Mouse (Mus musculus) CH12.LX (cell line): Measurements from ENCODE around the gene Pxmp4. TPM values are rescaled to one million over a fixed set of nuclear protein-coding genes. Genes with fewer than 3 reads are reported as not detected.

Experiments
- DNase-seq: peaks from one replicate; pipeline ENCODE4 v3.0.0-alpha.2; 2013; ENCODE audit errors: extremely low read depth
- H3K27ac ChIP-seq: 2 replicates; pipeline ENCODE4 v1.5.1; 2012; ENCODE audit warnings: low read depth, mild to moderate bottlenecking, control low read depth, moderate library complexity; ENCODE audit not compliant: insufficient read depth
- H3K27me3 ChIP-seq: replicated peaks from 2 replicates; pipeline ENCODE3; 2012; ENCODE audit warnings: inconsistent platforms
- H3K36me3 ChIP-seq, 2 experiments: replicated peaks in 1 of 2; 2 replicates each; pipeline versions ENCODE3 to v1.6.1; 2012; ENCODE audit warnings: inconsistent platforms in 1 of 2, low read length in 1 of 2, mild to moderate bottlenecking in 1 of 2, mixed read lengths in 1 of 2, moderate library complexity in 1 of 2; ENCODE audit not compliant: control insufficient read depth in 1 of 2, insufficient read depth in 1 of 2
- H3K4me1 ChIP-seq, 2 experiments: 2 replicates each; pipeline ENCODE4 v1.6.1; 2012; ENCODE audit warnings: inconsistent platforms in 1 of 2, moderate library complexity in 1 of 2; ENCODE audit not compliant: insufficient read depth in 2 of 2, control insufficient read depth in 1 of 2
- H3K4me2 ChIP-seq: 2 replicates; pipeline ENCODE4 v1.6.1; 2012; ENCODE audit warnings: low read depth, mild to moderate bottlenecking, control low read depth; ENCODE audit not compliant: poor library complexity, insufficient read depth, severe bottlenecking
- H3K4me3 ChIP-seq, 3 experiments: fragments of 150-350 bp in 1 of 3; sonication (generic) in 1 of 3; replicated peaks in 1 of 3; 2 replicates each; pipeline versions ENCODE3 to v1.5.1; 2011 to 2012; ENCODE audit warnings: low read depth in 2 of 3, low read length in 2 of 3, mild to moderate bottlenecking in 2 of 3, moderate library complexity in 2 of 3, control low read depth in 1 of 3, improper control_type of control experiment in 1 of 3, inconsistent platforms in 1 of 3, mixed read lengths in 1 of 3; ENCODE audit not compliant: poor library complexity in 1 of 3
- H3K79me2 ChIP-seq: replicated peaks from 2 replicates; pipeline ENCODE4 v1.6.1; 2012; ENCODE audit warnings: mild to moderate bottlenecking, moderate library complexity; ENCODE audit not compliant: control insufficient read depth, poor library complexity, insufficient read depth, severe bottlenecking; ENCODE audit errors: extremely low read depth
- H3K9ac ChIP-seq: 2 replicates; pipeline ENCODE4 v1.6.1; 2012; ENCODE audit warnings: low read depth, mild to moderate bottlenecking, control low read depth, moderate library complexity; ENCODE audit not compliant: insufficient read depth
- H3K9me3 ChIP-seq: replicated peaks from 2 replicates; pipeline ENCODE3; 2012; ENCODE audit warnings: low read length, inconsistent platforms, mixed read lengths
- BHLHE40 ChIP-seq: IDR thresholded peaks from 2 replicates; pipeline ENCODE4 v1.6.1; 2011; ENCODE audit warnings: mild to moderate bottlenecking, low read depth, low read length, improper control_type of control experiment
- CHD1 ChIP-seq: IDR thresholded peaks from 2 replicates; pipeline ENCODE4 v1.6.1; 2012; ENCODE audit warnings: low read depth, low read length, improper control_type of control experiment, inconsistent platforms
- CHD2 ChIP-seq: IDR thresholded peaks from 2 replicates; pipeline ENCODE4 v1.6.1; 2011; ENCODE audit warnings: low read length, improper control_type of control experiment
- CTCF ChIP-seq, 2 experiments: IDR thresholded peaks in 1 of 2; conservative IDR thresholded peaks in 1 of 2; 2 replicates each; pipeline ENCODE4 v1.5.1; 2011 to 2012; ENCODE audit warnings: low read depth in 2 of 2, low read length in 2 of 2, improper control_type of control experiment in 1 of 2, inconsistent platforms in 1 of 2, mild to moderate bottlenecking in 1 of 2, moderate library complexity in 1 of 2
- E2F4 ChIP-seq: IDR thresholded peaks from 2 replicates; pipeline ENCODE4 v1.6.1; 2011; ENCODE audit warnings: low read depth, low read length, improper control_type of control experiment; ENCODE audit not compliant: insufficient replicate concordance
- ELF1 ChIP-seq: IDR thresholded peaks from 2 replicates; pipeline ENCODE4 v1.6.1; 2014; ENCODE audit warnings: low read depth, mild to moderate bottlenecking, inconsistent platforms, low read length, improper control_type of control experiment
- EP300 ChIP-seq: IDR thresholded peaks from 2 replicates; pipeline ENCODE4 v1.6.1; 2011; ENCODE audit warnings: low read length, improper control_type of control experiment
- ETS1 ChIP-seq: conservative IDR thresholded peaks from 2 replicates; pipeline ENCODE4 v1.6.1; 2012; ENCODE audit warnings: low read depth, mild to moderate bottlenecking, inconsistent platforms, low read length, improper control_type of control experiment, moderate library complexity
- IRF4 ChIP-seq: IDR thresholded peaks from 2 replicates; pipeline ENCODE4 v1.6.1; 2014; ENCODE audit warnings: low read depth, mild to moderate bottlenecking, inconsistent platforms, low read length, improper control_type of control experiment
- JUN ChIP-seq: IDR thresholded peaks from 2 replicates; pipeline ENCODE4 v1.6.1; 2011; ENCODE audit warnings: low read depth, mild to moderate bottlenecking, low read length, improper control_type of control experiment, moderate library complexity; ENCODE audit not compliant: insufficient read depth
- JUND ChIP-seq: conservative IDR thresholded peaks from 2 replicates; pipeline ENCODE4 v1.6.1; 2011; ENCODE audit warnings: low read depth, low read length, improper control_type of control experiment
- MAX ChIP-seq: IDR thresholded peaks from 2 replicates; pipeline ENCODE4 v1.6.1; 2011; ENCODE audit warnings: low read length, improper control_type of control experiment
- MAZ ChIP-seq: IDR thresholded peaks from 2 replicates; pipeline ENCODE4 v1.6.1; 2012; ENCODE audit warnings: low read depth, mild to moderate bottlenecking, inconsistent platforms, low read length, improper control_type of control experiment, moderate library complexity
- MEF2A ChIP-seq: IDR thresholded peaks from 2 replicates; pipeline ENCODE4 v1.6.1; 2014; ENCODE audit warnings: low read depth, mild to moderate bottlenecking, inconsistent platforms, low read length, improper control_type of control experiment, borderline replicate concordance
- MYC ChIP-seq: IDR thresholded peaks from 2 replicates; pipeline ENCODE4 v1.6.1; 2011; ENCODE audit warnings: low read depth, mild to moderate bottlenecking, improper control_type of control experiment, low read length
- NRF1 ChIP-seq: IDR thresholded peaks from 2 replicates; pipeline ENCODE4 v1.6.1; 2014; ENCODE audit warnings: low read depth, mild to moderate bottlenecking, inconsistent platforms, low read length, improper control_type of control experiment, moderate library complexity
- POLR2A ChIP-seq: IDR thresholded peaks from 2 replicates; pipeline ENCODE4 v1.6.1; 2011; ENCODE audit warnings: low read depth, mild to moderate bottlenecking, improper control_type of control experiment, low read length
- POLR2AphosphoS2 ChIP-seq: IDR thresholded peaks from 2 replicates; pipeline ENCODE4 v1.6.1; 2011; ENCODE audit warnings: low read depth, low read length, improper control_type of control experiment
- RAD21 ChIP-seq: IDR thresholded peaks from 2 replicates; pipeline ENCODE4 v1.6.1; 2011; ENCODE audit warnings: low read depth, mild to moderate bottlenecking, low read length, improper control_type of control experiment, moderate library complexity
- SMC3 ChIP-seq: IDR thresholded peaks from 2 replicates; pipeline ENCODE4 v1.6.1; 2011; ENCODE audit warnings: low read depth, low read length, improper control_type of control experiment
- TCF12 ChIP-seq: IDR thresholded peaks from 2 replicates; pipeline ENCODE4 v1.6.1; 2014; ENCODE audit warnings: low read depth, mild to moderate bottlenecking, inconsistent platforms, low read length, improper control_type of control experiment
- ZC3H11A ChIP-seq: IDR thresholded peaks from 2 replicates; pipeline ENCODE4 v1.6.1; 2012; ENCODE audit warnings: low read depth, mild to moderate bottlenecking, inconsistent platforms, low read length, improper control_type of control experiment
- ZKSCAN1 ChIP-seq: IDR thresholded peaks from 2 replicates; pipeline ENCODE4 v1.6.1; 2012; ENCODE audit warnings: low read depth, inconsistent platforms, low read length, improper control_type of control experiment, borderline replicate concordance
- ZNF384 ChIP-seq: IDR thresholded peaks from 2 replicates; pipeline ENCODE4 v1.6.1; 2012; ENCODE audit warnings: low read depth, low read length, improper control_type of control experiment, inconsistent platforms
- dilution Hi-C: fragments of 300-500 bp; cut with MboI; formaldehyde crosslinking; loops from 2 replicates; pipeline ENCODE4 v1.14.3; 2020; ENCODE audit warnings: low sequenced_read_pairs; ENCODE audit not compliant: extremely low pct_unique_long_range_greater_than_20kb, extremely low pct_ligation_motif_present
- in situ Hi-C: fragments of 300-500 bp; cut with MboI; formaldehyde crosslinking; loops from 3 replicates; pipeline ENCODE4 v1.14.3; 2019; ENCODE audit warnings: low sequenced_read_pairs, low pct_ligation_motif_present, low pct_unique_long_range_greater_than_20kb, mixed read lengths
- polyA plus RNA-seq: library from polyadenylated mRNA; unstranded; fragments of >175 nt; gene quantifications from 2 replicates; pipeline ENCODE4 v1.2.1, GENCODE M21; 2012; ENCODE audit warnings: low read depth; ENCODE audit not compliant: insufficient read length
- total RNA-seq, 2 experiments: library from RNA; depleted of rRNA; stranded (reverse); fragments of 300-350 nt in 1 of 2; fragments of >200 nt in 1 of 2; gene quantifications; 2 replicates each; pipeline ENCODE4 v1.2.3; 2012 to 2014

Gene Pxmp4
- total and polyA plus RNA-seq, 3 experiments, result 6.0 to 9.4 (median 7.6) TPM

GRCm38 (mm10) chr2:154571266-154571665 lies 32.2 kb downstream of the Pxmp4 start:
- Histone ChIP-seq H3K4me1 (peaks cover 7 to 47% of the 10 kb centered on the region in 2 experiments), H3K79me2 (peaks cover 21% of the 10 kb centered on the region), H3K4me3 (no peak overlapping the region), H3K4me2 (peak overlapping the region; percentile 90; the same call in 1 of the 2 replicates), H3K36me3 (peaks cover 0 to 4% of the 10 kb centered on the region in 2 experiments), H3K9ac (no peak overlapping the region; the same call in 1 of the 2 replicates), H3K9me3 (no peaks in the 10 kb centered on the region), H3K27me3 (no peaks in the 10 kb centered on the region), H3K27ac (no peak overlapping the region)
- in situ Hi-C loops (no loop called here), dilution Hi-C loops (no loop called here)
- no peak for DNase-seq
- TF ChIP-seq ZNF384, result peak; percentile 53
- no peak for TF ChIP-seq CHD1
- peak; percentile 44; the same call in 1 of the 2 replicates for TF ChIP-seq MAZ

GRCm38 (mm10) chr2:154570666-154571065 lies 32.8 kb downstream of the Pxmp4 start:
- in situ Hi-C loops, result no loop called here
- Histone ChIP-seq H3K4me2 (peak overlapping the region; percentile 90), H3K9me3 (no peaks in the 10 kb centered on the region), H3K27me3 (no peaks in the 10 kb centered on the region), H3K36me3 (peaks cover 0 to 10% of the 10 kb centered on the region in 2 experiments), H3K4me1 (peaks cover 7 to 50% of the 10 kb centered on the region in 2 experiments), H3K9ac (peak overlapping the region; percentile 30; the same call in 1 of the 2 replicates), H3K27ac (no peak overlapping the region), H3K4me3 (no peak overlapping the region), H3K79me2 (peaks cover 22% of the 10 kb centered on the region)
- DNase-seq, result no peak
- dilution Hi-C loops, result no loop called here
- TF ChIP-seq BHLHE40 (no peak), POLR2A (peak; percentile 31; the same call in 1 of the 2 replicates), ZC3H11A (no peak), JUN (no peak), MAZ (no peak), MAX (no peak), EP300 (no peak), NRF1 (no peak), MYC (0 out of 2 replicates have a peak, but pooled peaks have one; percentile 7), E2F4 (no peak)

GRCm38 (mm10) chr2:154569836-154570286 lies 33.6 kb downstream of the Pxmp4 start, which contains the start of gene E2f1:
TSS of gene E2f1 (minus strand) at chr2:154569892.
- Histone ChIP-seq H3K4me2 (peak within 1 kb of the TSS; percentile 90), H3K4me3 (peak within 1 kb of the TSS; percentile 74 to 95 (median 75)), H3K79me2 (peaks cover 22% of the 10 kb centered on the region), H3K9me3 (no peaks in the 10 kb centered on the region), H3K4me1 (peaks cover 7 to 52% of the 10 kb centered on the region in 2 experiments), H3K9ac (peak within 1 kb of the TSS; percentile 64), H3K36me3 (peaks cover 0 to 19% of the 10 kb centered on the region in 2 experiments), H3K27ac (peak within 1 kb of the TSS; percentile 56), H3K27me3 (no peaks in the 10 kb centered on the region)
- dilution Hi-C loops, result no loop called here
- in situ Hi-C loops, result no loop called here
- DNase-seq, result peak; percentile 94
- TF ChIP-seq JUND, result no peak
- peak; percentile 48; the same call in 1 of the 2 replicates for TF ChIP-seq MYC
- TF ChIP-seq ELF1, result no peak; the same call in 1 of the 2 replicates
- no peak for TF ChIP-seq ZNF384
- peak; percentile 54; the same call in 1 of the 2 replicates for TF ChIP-seq CHD2
- TF ChIP-seq MEF2A, result 0 out of 2 replicates have a peak, but pooled peaks have one; percentile 18
- peak; percentile 66 for TF ChIP-seq POLR2A
- peak; percentile 44; the same call in 1 of the 2 replicates for TF ChIP-seq TCF12
- no peak for TF ChIP-seq POLR2AphosphoS2
- no peak; the same call in 1 of the 2 replicates for TF ChIP-seq IRF4
- TF ChIP-seq CTCF (conservative IDR thresholded peaks at IDR 0.05 in 1 of 2, IDR thresholded peaks at IDR 0.05 in 1 of 2; ENCODE audit: low read depth in 2 of 2, low read length in 2 of 2), result no peak
- no peak for TF ChIP-seq SMC3
- TF ChIP-seq BHLHE40, result peak; percentile 19; the same call in 1 of the 2 replicates
- no peak for TF ChIP-seq ETS1
- TF ChIP-seq RAD21, result no peak
- TF ChIP-seq ZKSCAN1, result no peak
- TF ChIP-seq E2F4, result 0 out of 2 replicates have a peak, but pooled peaks have one; percentile 18
- 0 out of 2 replicates have a peak, but pooled peaks have one; percentile 53 for TF ChIP-seq MAZ
